Mouse (Mus musculus) olfactory bulb, adult 2 months (tissue): Measurements from ENCODE around the gene Hoxa6. TPM values are rescaled to one million over a fixed set of nuclear protein-coding genes. Genes with fewer than 3 reads are reported as not detected.

ENCODE experiments used
- H3K27ac ChIP-seq: fragments of 200-500 bp; 2 replicates; pipeline ENCODE4 v1.5.1; 2012; ENCODE audit warnings: low read depth, low read length; ENCODE audit not compliant: insufficient read depth
- H3K4me1 ChIP-seq: fragments of 200-500 bp; 2 replicates; pipeline ENCODE4 v1.6.1; 2012; ENCODE audit warnings: low read length; ENCODE audit not compliant: control insufficient read depth, insufficient read depth
- H3K4me3 ChIP-seq: fragments of 200-500 bp; 2 replicates; pipeline ENCODE4 v1.5.1; 2012; ENCODE audit warnings: mild to moderate bottlenecking, low read depth, low read length, moderate library complexity; ENCODE audit not compliant: insufficient read depth
- CTCF ChIP-seq: fragments of 200-500 bp; IDR thresholded peaks from 2 replicates; pipeline ENCODE4 v1.5.1; 2012; ENCODE audit warnings: low read depth, mild to moderate bottlenecking, low read length, moderate library complexity; ENCODE audit not compliant: insufficient read depth
- POLR2A ChIP-seq: fragments of 200-500 bp; IDR thresholded peaks from 2 replicates; pipeline ENCODE4 v1.6.1; 2012; ENCODE audit warnings: mild to moderate bottlenecking, low read depth, low read length, moderate library complexity; ENCODE audit not compliant: insufficient read depth
- WGBS: fragments of 180-500 bp; shearing (Covaris S2); methylation state at CpG from one replicate; pipeline ENCODE4 v1.1.7; 2018; 5-methylcytosine and 5-hydroxymethylcytosine counted together
- polyA plus RNA-seq: library from polyadenylated mRNA; stranded (reverse); fragments of >200 nt; gene quantifications from 2 replicates; pipeline ENCODE4 v1.2.4, GENCODE M21; 2012; ENCODE audit warnings: low replicate concordance; ENCODE audit not compliant: missing spikeins, insufficient read depth, insufficient read length

The Hoxa6 gene
- polyA plus RNA-seq, 1 experiment: not detected

DNA sequence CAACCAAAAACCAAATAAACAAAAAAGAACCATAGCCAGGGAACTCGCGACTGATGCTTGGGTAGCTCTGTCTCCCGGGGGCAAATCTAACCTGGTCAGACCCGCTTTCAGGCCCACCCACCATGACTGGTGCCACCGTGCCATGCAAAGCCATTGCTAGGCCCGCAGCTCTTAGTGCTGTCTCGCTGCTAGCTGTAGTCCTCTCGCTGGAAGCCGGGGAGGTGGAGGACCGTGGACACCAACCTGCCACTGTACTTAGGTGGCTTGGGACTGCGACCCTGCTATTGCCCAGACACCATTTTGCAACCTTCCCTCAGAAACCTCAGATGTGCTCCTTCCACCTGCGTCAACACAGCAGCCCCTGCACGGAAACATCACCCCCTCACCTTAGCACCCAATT, 3.4 kb upstream of the Hoxa6 start:
- H3K4me3 ChIP-seq: no peak overlapping the region
- H3K27ac ChIP-seq: no peak overlapping the region
- TF ChIP-seq CTCF (no peak), POLR2A (no peak)
- 6% methylated on average over 13 of the region's 13 CpGs for WGBS
- no peaks in the 10 kb centered on the region for H3K4me1 ChIP-seq

DNA sequence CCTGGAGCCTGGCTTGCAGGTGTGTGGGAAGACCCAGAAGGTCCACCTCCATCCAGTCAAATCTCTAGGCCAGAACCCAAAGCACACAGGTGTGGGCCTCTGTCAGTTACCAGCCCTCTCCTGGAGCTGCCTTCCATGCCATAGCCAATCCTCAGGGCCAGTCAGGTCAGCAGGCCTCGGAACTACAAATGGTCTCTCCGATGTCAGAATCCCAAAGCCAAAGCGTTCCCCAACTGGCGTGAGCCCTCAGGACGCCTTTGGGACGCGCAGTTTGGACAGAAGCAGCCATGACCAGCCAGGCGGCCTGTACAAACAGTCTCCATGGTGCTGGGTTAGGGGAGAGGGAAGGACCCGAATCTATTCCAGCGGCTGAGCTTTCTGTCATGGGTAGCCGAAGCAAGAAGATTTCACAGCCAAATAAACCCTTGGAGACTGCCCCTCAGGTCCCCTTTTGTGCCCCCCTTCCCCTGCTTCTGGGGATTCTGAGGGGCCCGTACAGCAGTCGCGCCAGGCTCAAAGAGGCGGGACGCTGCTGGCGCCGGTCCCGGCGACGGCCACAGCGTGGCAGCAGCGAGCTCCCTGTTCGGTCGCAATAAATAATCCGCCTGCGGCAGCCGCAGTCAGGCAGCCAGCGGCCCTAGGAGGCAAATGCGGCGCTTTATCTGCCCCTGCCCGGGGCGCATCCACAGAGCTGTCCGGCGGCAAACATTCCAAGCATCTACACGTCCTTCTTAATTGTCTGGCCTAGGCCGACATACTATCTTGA, 2.8 kb upstream of the Hoxa6 start:
- Histone ChIP-seq H3K4me3 (no peak overlapping the region), H3K27ac (no peak overlapping the region), H3K4me1 (no peaks in the 10 kb centered on the region)
- 2% methylated on average over 37 of the region's 37 CpGs for WGBS
- TF ChIP-seq POLR2A (no peak), CTCF (peak; percentile 66)

DNA sequence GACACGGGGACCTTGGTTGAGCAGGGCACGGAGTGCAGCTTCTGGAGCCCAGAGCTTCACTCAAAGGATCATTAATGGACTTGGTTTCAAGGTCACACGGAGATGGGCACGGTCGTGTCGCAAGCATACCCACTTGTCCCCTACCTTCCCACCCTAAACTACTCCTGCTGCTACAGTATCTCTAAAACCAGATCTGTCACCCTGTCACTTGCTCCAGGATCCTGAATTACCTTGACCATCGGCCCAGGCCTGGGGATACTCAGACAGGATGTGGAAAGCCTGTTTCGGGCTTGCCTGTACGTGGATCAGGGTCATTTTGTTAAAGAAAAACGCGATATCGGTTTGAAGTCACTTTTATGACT, 1.1 kb upstream of the Hoxa6 start:
- 10% methylated on average over 12 of the region's 12 CpGs for WGBS
- TF ChIP-seq POLR2A: no peak
- TF ChIP-seq CTCF: no peak
- Histone ChIP-seq H3K4me1 (no peaks in the 10 kb centered on the region), H3K4me3 (no peak overlapping the region), H3K27ac (no peak overlapping the region)

DNA sequence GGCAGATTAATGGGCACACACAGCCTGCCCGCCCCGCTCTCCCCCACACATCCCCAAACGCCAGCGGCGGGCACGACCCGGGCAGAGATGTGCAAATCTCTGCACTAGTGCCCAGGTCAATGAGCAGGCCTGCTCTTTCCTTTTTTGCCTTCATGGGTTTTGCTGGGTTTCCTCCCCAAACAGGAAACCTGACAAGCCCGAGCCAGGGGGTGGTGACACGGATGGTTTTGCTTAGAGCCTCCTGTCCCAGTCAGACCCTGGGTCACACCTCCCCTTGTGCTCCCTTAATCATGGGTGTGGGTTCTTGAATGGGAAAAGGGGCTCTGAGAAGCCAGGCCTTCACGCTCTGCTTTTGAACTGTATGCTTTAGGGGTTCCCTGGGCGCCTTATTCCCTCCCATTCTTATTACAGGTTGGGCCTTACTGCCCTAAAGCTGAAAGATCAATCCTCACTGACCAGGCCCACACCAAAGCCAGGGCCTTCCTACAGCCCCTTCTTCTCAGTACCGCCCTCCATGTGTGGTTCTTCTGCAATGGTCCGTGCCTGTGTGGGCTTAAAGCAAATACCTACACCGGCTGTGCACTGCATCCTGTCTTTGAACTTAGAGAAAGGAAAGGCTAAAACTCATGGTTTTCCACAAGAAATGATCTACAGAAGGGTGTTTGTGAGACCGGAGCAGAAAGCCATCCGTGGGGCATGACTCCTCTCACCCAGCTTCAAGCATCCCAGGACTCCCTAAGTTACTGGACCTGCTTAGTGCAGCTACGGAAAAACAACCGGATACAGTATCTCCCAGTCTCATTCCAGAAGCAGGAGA, 554 bp upstream of the Hoxa6 start:
- Histone ChIP-seq H3K4me1 (no peaks in the 10 kb centered on the region), H3K4me3 (no peak overlapping the region), H3K27ac (no peak overlapping the region)
- WGBS: 8% methylated on average over 18 of the region's 18 CpGs
- TF ChIP-seq CTCF: no peak
- no peak for TF ChIP-seq POLR2A

DNA sequence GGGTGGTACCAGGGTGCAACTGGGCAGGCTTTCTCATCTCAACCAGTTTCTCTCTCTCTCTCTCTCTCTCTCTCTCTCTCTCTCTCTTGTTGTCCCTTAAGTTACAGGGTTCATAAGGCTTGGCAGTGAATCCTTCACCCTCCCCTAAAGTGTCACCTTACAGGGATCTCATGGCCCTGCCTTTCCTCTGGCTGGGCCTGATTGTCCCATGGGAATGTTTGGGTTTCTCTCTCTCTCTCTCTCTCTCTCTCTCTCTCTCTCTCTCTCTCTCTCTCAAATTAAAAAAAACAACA, 892 bp downstream of the Hoxa6 start:
- Histone ChIP-seq H3K4me3 (no peak overlapping the region), H3K4me1 (peaks cover 4% of the 10 kb centered on the region)

DNA sequence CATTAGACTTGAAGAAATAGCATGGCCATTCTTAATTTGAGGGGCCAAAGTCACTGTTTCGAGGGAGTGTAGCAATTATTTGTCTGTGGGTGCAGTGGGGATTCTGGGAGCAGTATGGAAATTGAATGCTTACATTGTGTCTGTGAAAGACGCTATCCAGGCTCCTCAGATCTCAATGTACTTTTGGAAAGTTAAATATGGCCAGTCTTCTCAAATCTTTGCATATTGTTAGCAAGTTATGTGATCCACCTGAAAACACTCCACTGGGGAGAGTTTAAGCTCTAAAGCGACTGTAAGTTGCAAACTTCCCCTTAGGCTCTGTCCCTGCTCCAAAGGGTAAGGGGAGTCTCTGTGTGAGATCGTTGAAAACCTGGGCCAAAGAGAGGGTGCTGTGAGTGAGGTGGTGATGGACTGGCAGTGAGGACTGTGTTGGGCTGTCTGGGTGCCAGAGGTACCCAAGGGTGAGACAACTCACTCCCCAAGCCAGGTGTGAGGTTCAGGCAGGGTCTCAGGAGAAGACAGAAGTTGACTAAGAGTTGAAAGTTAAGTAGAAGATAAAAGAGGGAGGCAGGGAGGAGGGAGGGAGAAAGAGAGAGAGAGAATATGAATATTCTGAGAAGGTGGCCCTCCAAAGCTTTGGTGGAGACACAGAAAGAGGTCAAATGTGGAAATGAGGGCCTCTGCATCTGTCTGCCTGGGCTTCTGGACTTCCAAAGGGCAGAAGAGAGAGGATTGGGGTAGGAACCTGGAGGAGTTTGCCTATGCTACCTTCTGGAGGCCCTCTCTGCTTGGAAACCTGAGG, 1.4 kb downstream of the Hoxa6 start:
- TF ChIP-seq CTCF: no peak
- no peak for TF ChIP-seq POLR2A
- peaks cover 4% of the 10 kb centered on the region for H3K4me1 ChIP-seq
- WGBS: 8% methylated on average over 4 of the region's 4 CpGs
- H3K4me3 ChIP-seq: no peak overlapping the region
- no peak overlapping the region for H3K27ac ChIP-seq

More for the DNA sequence above, 892 bp downstream of the Hoxa6 start:
- H3K27ac ChIP-seq: no peak overlapping the region
- no peak for TF ChIP-seq POLR2A
- TF ChIP-seq CTCF: no peak

DNA sequence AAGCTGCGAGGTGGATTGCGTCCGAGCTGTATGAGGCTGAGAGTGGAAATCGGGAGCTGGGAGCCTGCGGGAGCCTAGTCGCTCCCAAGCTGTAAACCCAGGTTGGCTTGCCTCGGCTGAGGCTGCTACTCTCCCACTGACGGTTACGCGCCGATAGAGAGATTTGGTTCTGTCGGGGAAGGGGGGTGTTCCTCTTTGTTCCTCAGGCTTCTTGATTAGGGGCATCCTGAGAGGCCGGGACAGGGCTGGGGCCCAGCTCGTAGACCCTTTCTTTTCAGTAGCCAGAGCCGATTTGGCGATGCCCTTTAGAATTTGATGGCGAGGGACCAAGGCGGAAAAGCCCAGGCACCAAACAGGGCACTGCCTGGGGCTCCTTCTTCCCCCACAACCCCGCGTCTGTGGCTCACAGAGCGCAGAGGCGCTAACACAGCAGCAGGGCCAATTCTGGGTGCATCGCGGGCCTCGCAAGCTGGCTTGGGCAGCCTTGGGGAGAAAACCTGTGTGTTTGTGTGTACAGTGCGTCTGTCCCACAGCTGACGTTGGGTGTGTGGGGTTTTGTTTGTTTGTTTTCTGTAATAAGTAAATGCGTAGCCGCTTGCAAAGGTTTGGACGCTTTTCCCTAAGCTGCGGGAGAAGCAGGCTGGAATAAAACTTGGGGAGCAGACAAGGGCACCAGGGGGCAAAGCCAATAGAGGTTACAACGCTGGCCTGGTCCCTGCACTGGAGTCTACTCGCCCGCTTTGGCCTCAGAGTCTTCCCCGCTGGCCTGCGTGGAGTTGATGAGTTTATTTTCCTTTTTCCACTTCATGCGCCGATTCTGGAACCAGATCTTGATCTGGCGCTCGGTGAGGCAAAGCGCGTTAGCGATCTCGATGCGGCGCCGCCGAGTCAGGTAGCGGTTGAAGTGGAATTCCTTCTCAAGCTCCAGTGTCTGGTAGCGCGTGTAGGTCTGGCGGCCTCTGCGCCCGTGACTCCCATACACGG, 2.6 kb downstream of the Hoxa6 start:
- WGBS: 5% methylated on average over 55 of the region's 55 CpGs
- Histone ChIP-seq H3K4me1 (peaks cover 4% of the 10 kb centered on the region), H3K27ac (no peak overlapping the region), H3K4me3 (no peak overlapping the region)
- no peak for TF ChIP-seq CTCF

DNA sequence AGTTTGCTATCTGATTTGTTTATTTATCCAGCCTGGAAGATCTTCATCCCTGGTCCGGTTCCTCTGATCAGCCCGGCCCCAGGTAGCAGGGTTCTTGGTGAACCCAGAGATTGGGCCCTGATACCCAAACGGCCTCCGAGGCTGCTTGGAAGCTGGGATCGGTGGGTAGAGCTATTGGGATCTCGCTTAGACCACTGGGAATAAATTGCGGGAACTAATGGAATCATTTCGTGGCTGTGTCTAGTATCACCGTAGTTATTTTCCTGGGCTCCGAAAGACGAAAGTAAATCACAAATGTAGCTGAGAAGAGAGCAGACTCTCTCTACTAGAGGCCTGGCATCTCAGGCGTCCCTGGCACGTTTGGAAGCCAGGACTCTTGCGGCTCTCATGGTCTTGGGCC, 3.3 kb downstream of the Hoxa6 start:
- H3K4me3 ChIP-seq: no peak overlapping the region
- no peak overlapping the region for H3K27ac ChIP-seq
- whole genome bisulfite sequencing: 5% methylated on average over 14 of the region's 14 CpGs
- peaks cover 4% of the 10 kb centered on the region for H3K4me1 ChIP-seq
- TF ChIP-seq POLR2A: no peak
- no peak for TF ChIP-seq CTCF
